Mouse (Mus musculus): ENCODE measurements at regions not wholly inside any gene's neighbourhood (a gene's known extent, or its start where the extent isn't known, plus 50 kb on each side); places are given as distances from the start of the nearest gene placed in this dataset.

GRCm38 (mm10) chr3:91263540-91263939 is 172.9 kb upstream of the 9130204L05Rik start:
- DNase-seq: peak in 1 of 2 experiments; percentile 4

- peak; percentile 13 to 32 for DNase-seq
These were observed 164.3 kb upstream of the 9130204L05Rik start for GRCm38 (mm10) chr3:91254926-91255325.

DNA sequence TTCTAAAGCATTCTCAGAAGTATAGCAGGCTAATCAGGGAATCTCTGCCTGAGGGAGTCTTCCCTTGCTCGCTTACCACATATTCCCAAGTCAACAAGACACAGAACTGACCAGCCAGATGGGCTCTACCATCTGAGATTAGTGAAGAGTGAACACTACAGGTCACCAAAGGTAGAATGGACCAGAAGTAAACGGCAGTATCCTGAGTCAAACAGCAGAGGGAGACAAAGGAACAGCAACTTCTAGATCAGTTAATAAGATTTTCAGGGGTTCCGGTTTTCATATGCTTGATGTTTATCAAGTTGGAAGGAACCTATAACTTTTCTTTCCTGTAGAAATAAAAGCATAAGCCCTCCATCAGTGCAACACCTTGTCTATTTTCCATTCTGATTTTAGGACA is 132.6 kb upstream of the 9130204L05Rik start:
- DNase-seq: no peak

- DNase-seq: no peak
These were observed 122.7 kb upstream of the 9130204L05Rik start for GRCm38 (mm10) chr3:91213280-91213679.
